Mouse (Mus musculus) megakaryocyte progenitor cell, adult 5-6 weeks (primary cell): ENCODE data around the gene Ptx4. TPM values are rescaled to one million over a fixed set of nuclear protein-coding genes. Genes with fewer than 3 reads are reported as not detected.

Source experiments
- total RNA-seq, 2 experiments: library from RNA; stranded (forward) in 1 of 2; stranded (reverse) in 1 of 2; fragments of 157-497, 149-512 nt in 1 of 2; fragments of 200-1000 nt in 1 of 2; gene quantifications; 2 replicates each; pipeline versions ENCODE4 v1.2.3 to v1.2.4; 2015 to 2017

Gene Ptx4
- total RNA-seq, 2 experiments from 2014 or later, result not detected

Other genes starting within 250 kb of the Ptx4 start
- 103 and 114 TPM in 2 replicates for gene Nubp2, start 234.4 kb upstream of the Ptx4 start, total RNA-seq (2015)
- gene Nubp2, start 234.4 kb upstream of the Ptx4 start, total RNA-seq (2017), result 50.4 and 57.8 TPM in 2 replicates
- gene Spsb3, start 234.1 kb upstream of the Ptx4 start, total RNA-seq (2015), result 14.6 and 17.9 TPM in 2 replicates
- gene Spsb3, start 234.1 kb upstream of the Ptx4 start, total RNA-seq (2017), result 13.9 and 15.3 TPM in 2 replicates
- 3.2 and 6.9 TPM in 2 replicates for gene Eme2, start 225.7 kb upstream of the Ptx4 start, total RNA-seq (2015)
- 9.1 and 18.6 TPM in 2 replicates for gene Eme2, start 225.7 kb upstream of the Ptx4 start, total RNA-seq (2017)
- gene Mrps34, start 225.6 kb upstream of the Ptx4 start, total RNA-seq (2015), result 54.2 and 59.2 TPM in 2 replicates
- 31.9 and 35.5 TPM in 2 replicates for gene Mrps34, start 225.6 kb upstream of the Ptx4 start, total RNA-seq (2017)
- 21.2 and 32.1 TPM in 2 replicates for gene Nme3, start 224.3 kb upstream of the Ptx4 start, total RNA-seq (2015)
- gene Nme3, start 224.3 kb upstream of the Ptx4 start, total RNA-seq (2017), result 17.0 and 26.5 TPM in 2 replicates
- 14.1 and 21.7 TPM in 2 replicates for gene Mapk8ip3, start 183.8 kb upstream of the Ptx4 start, total RNA-seq (2015)
- 25.2 and 29.3 TPM in 2 replicates for gene Mapk8ip3, start 183.8 kb upstream of the Ptx4 start, total RNA-seq (2017)
- gene Jpt2, start 160.1 kb upstream of the Ptx4 start, total RNA-seq (2015), result 125 and 131 TPM in 2 replicates
- 114 and 116 TPM in 2 replicates for gene Jpt2, start 160.1 kb upstream of the Ptx4 start, total RNA-seq (2017)
- gene Cramp1l, start 105.0 kb upstream of the Ptx4 start, total RNA-seq (2015), result 21.4 and 21.9 TPM in 2 replicates
- gene Cramp1l, start 105.0 kb upstream of the Ptx4 start, total RNA-seq (2017), result 7.7 and 8.5 TPM in 2 replicates
- gene Ift140, start 104.7 kb upstream of the Ptx4 start, total RNA-seq (2015), result 8.0 and 11.0 TPM in 2 replicates
- gene Ift140, start 104.7 kb upstream of the Ptx4 start, total RNA-seq (2017), result 20.2 and 20.3 TPM in 2 replicates
- gene Tmem204, start 37.2 kb upstream of the Ptx4 start, total RNA-seq (2015), result not detected in 2 replicates
- gene Tmem204, start 37.2 kb upstream of the Ptx4 start, total RNA-seq (2017), result not detected in 2 replicates
- 15.5 and 31.2 TPM in 2 replicates for gene Telo2, start 4.8 kb upstream of the Ptx4 start, total RNA-seq (2015)
- gene Telo2, start 4.8 kb upstream of the Ptx4 start, total RNA-seq (2017), result 28.8 and 35.5 TPM in 2 replicates
- 7.3 and 7.8 TPM in 2 replicates for gene Clcn7, start 12.6 kb downstream of the Ptx4 start, total RNA-seq (2015)
- gene Clcn7, start 12.6 kb downstream of the Ptx4 start, total RNA-seq (2017), result 8.1 and 9.6 TPM in 2 replicates
- not detected in 2 replicates for gene Ccdc154, start 41.7 kb downstream of the Ptx4 start, total RNA-seq (2015)
- gene Ccdc154, start 41.7 kb downstream of the Ptx4 start, total RNA-seq (2017), result 0.14 TPM in 1 of 2 replicates, not detected in the other
- not detected in 2 replicates for gene Gm38655, start 54.7 kb downstream of the Ptx4 start, total RNA-seq (2015)
- gene Gm38655, start 54.7 kb downstream of the Ptx4 start, total RNA-seq (2017), result not detected in 2 replicates
- 16.6 and 20.3 TPM in 2 replicates for gene BC003965, start 63.8 kb downstream of the Ptx4 start, total RNA-seq (2015)
- gene BC003965, start 63.8 kb downstream of the Ptx4 start, total RNA-seq (2017), result 7.0 and 11.5 TPM in 2 replicates
- 6.1 and 6.2 TPM in 2 replicates for gene Unkl, start 67.6 kb downstream of the Ptx4 start, total RNA-seq (2015)
- gene Unkl, start 67.6 kb downstream of the Ptx4 start, total RNA-seq (2017), result 7.7 and 8.2 TPM in 2 replicates
- gene Gnptg, start 119.4 kb downstream of the Ptx4 start, total RNA-seq (2015), result 24.3 and 24.4 TPM in 2 replicates
- gene Gnptg, start 119.4 kb downstream of the Ptx4 start, total RNA-seq (2017), result 17.2 and 20.8 TPM in 2 replicates
- gene Tsr3, start 119.4 kb downstream of the Ptx4 start, total RNA-seq (2015), result 14.9 and 15.2 TPM in 2 replicates
- 28.1 and 30.7 TPM in 2 replicates for gene Tsr3, start 119.4 kb downstream of the Ptx4 start, total RNA-seq (2017)
- gene Baiap3, start 135.6 kb downstream of the Ptx4 start, total RNA-seq (2015), result 1.2 and 3.8 TPM in 2 replicates
- gene Baiap3, start 135.6 kb downstream of the Ptx4 start, total RNA-seq (2017), result 3.7 and 6.1 TPM in 2 replicates
- 355 and 376 TPM in 2 replicates for gene Ube2i, start 153.9 kb downstream of the Ptx4 start, total RNA-seq (2015)
- 305 and 308 TPM in 2 replicates for gene Ube2i, start 153.9 kb downstream of the Ptx4 start, total RNA-seq (2017)
- 18.7 and 31.2 TPM in 2 replicates for gene Prss34, start 177.6 kb downstream of the Ptx4 start, total RNA-seq (2015)
- 4.5 and 23.9 TPM in 2 replicates for gene Prss34, start 177.6 kb downstream of the Ptx4 start, total RNA-seq (2017)
- gene Prss28, start 187.9 kb downstream of the Ptx4 start, total RNA-seq (2015), result not detected in 2 replicates
- gene Prss28, start 187.9 kb downstream of the Ptx4 start, total RNA-seq (2017), result not detected in 2 replicates
- gene Prss29, start 197.9 kb downstream of the Ptx4 start, total RNA-seq (2015), result not detected in 2 replicates
- gene Prss29, start 197.9 kb downstream of the Ptx4 start, total RNA-seq (2017), result not detected in 2 replicates
- gene Tpsab1, start 224.8 kb downstream of the Ptx4 start, total RNA-seq (2015), result not detected in 2 replicates
- not detected in 2 replicates for gene Tpsab1, start 224.8 kb downstream of the Ptx4 start, total RNA-seq (2017)
- gene Tpsb2, start 245.5 kb downstream of the Ptx4 start, total RNA-seq (2015), result not detected in 2 replicates
- gene Tpsb2, start 245.5 kb downstream of the Ptx4 start, total RNA-seq (2017), result not detected in 2 replicates
- not detected in 2 replicates for gene Tpsg1, start 248.5 kb downstream of the Ptx4 start, total RNA-seq (2015)
- gene Tpsg1, start 248.5 kb downstream of the Ptx4 start, total RNA-seq (2017), result not detected in 2 replicates